Mouse (Mus musculus): ENCODE data around the gene Soat1.
"Not testable (repeated sequence)": the region's sequence is repeated elsewhere in the genome, so short reads cannot be mapped to it uniquely, and the experiment has no call there.

Soat1 gene

GRCm38 (mm10) chr1:156425746-156426145 lies 48.4 kb downstream of the Soat1 start:
- no peak for DNase-seq (ENCODE audit: low read depth, low spot score)

- no peak for DNase-seq (ENCODE audit: low read depth, low spot score)
These were observed 50.1 kb downstream of the Soat1 start for GRCm38 (mm10) chr1:156424054-156424453.

- no peak for DNase-seq (ENCODE audit: low read depth, low spot score)
These were observed 50.6 kb downstream of the Soat1 start for GRCm38 (mm10) chr1:156423493-156423892.

GRCm38 (mm10) chr1:156422856-156423255 lies 51.3 kb downstream of the Soat1 start:
- DNase-seq (ENCODE audit: low read depth, low spot score), result no peak

GRCm38 (mm10) chr1:156420671-156421297 lies 53.3 kb downstream of the Soat1 start, which contains the start of gene Axdnd1:
TSS of gene Axdnd1 (minus strand) at chr1:156421159.
- DNase-seq (ENCODE audit: low read depth, low spot score), result peak; percentile 62

- no peak for DNase-seq (ENCODE audit: low read depth, low spot score)
These were observed 56.0 kb downstream of the Soat1 start for GRCm38 (mm10) chr1:156418170-156418569.

GRCm38 (mm10) chr1:156408521-156408920 lies 65.6 kb downstream of the Soat1 start:
- no peak for DNase-seq (ENCODE audit: low read depth, low spot score)

- DNase-seq (ENCODE audit: low read depth, low spot score), result no peak
These were observed 66.1 kb downstream of the Soat1 start for GRCm38 (mm10) chr1:156408004-156408403.

- DNase-seq (ENCODE audit: low read depth, low spot score), result no peak
These were observed 70.9 kb downstream of the Soat1 start for GRCm38 (mm10) chr1:156403251-156403650.

GRCm38 (mm10) chr1:156402491-156402890 lies 71.6 kb downstream of the Soat1 start:
- no peak for DNase-seq (ENCODE audit: low read depth, low spot score)

- DNase-seq (ENCODE audit: low read depth, low spot score), result not testable (repeated sequence)
These were observed 74.0 kb downstream of the Soat1 start for GRCm38 (mm10) chr1:156400159-156400558.

GRCm38 (mm10) chr1:156393148-156393547 lies 81.0 kb downstream of the Soat1 start:
- no peak for DNase-seq (ENCODE audit: low read depth, low spot score)

GRCm38 (mm10) chr1:156386880-156387279 lies 87.3 kb downstream of the Soat1 start:
- DNase-seq (ENCODE audit: low read depth, low spot score), result no peak

- DNase-seq (ENCODE audit: low read depth, low spot score), result no peak
These were observed 87.9 kb downstream of the Soat1 start for GRCm38 (mm10) chr1:156386232-156386631.

- DNase-seq (ENCODE audit: low read depth, low spot score), result no peak
These were observed 92.9 kb downstream of the Soat1 start for GRCm38 (mm10) chr1:156381217-156381616.
